Mouse (Mus musculus): Measurements from ENCODE around the gene Aff3.

- TF ChIP-seq CTCF (IDR thresholded peaks at IDR 0.05) (no peak), POLR2A (IDR thresholded peaks at IDR 0.05; ENCODE audit: insufficient read depth, low read depth, low read length) (no peak), EP300 (IDR thresholded peaks at IDR 0.05; ENCODE audit: insufficient read depth, low read depth, low read length) (no peak)
Measured at GRCm38 (mm10) chr1:38694142-38694541, 29.4 kb upstream of the Aff3 start.
